Mouse (Mus musculus): ENCODE data around the gene Hnf4a.

GRCm38 (mm10) chr2:163491351-163491750, 15.3 kb upstream of the Hnf4a start:
- no peak for TF ChIP-seq MYOD1 (IDR thresholded peaks at IDR 0.05; ENCODE audit: control insufficient read depth, insufficient read length, low read depth)
- TF ChIP-seq CTCF (IDR thresholded peaks at IDR 0.05; ENCODE audit: control insufficient read depth, insufficient read depth, insufficient read length): no peak
- no peak for TF ChIP-seq USF1 (IDR thresholded peaks at IDR 0.05; ENCODE audit: low read depth)
- TF ChIP-seq MAX (IDR thresholded peaks at IDR 0.05): no peak

Measured in C2C12 (cell line).